Mouse (Mus musculus) CH12.LX (cell line): ENCODE measurements around the gene Ube4b. TPM values are rescaled to one million over a fixed set of nuclear protein-coding genes. Genes with fewer than 3 reads are reported as not detected.

ENCODE experiments used
- DNase-seq: peaks from one replicate; pipeline ENCODE4 v3.0.0-alpha.2; 2013; ENCODE audit errors: extremely low read depth
- H3K27ac ChIP-seq: 2 replicates; pipeline ENCODE4 v1.5.1; 2012; ENCODE audit warnings: low read depth, mild to moderate bottlenecking, control low read depth, moderate library complexity; ENCODE audit not compliant: insufficient read depth
- H3K27me3 ChIP-seq: replicated peaks from 2 replicates; pipeline ENCODE3; 2012; ENCODE audit warnings: inconsistent platforms
- H3K36me3 ChIP-seq, 2 experiments: replicated peaks in 1 of 2; 2 replicates each; pipeline versions ENCODE3 to v1.6.1; 2012; ENCODE audit warnings: inconsistent platforms in 1 of 2, low read length in 1 of 2, mild to moderate bottlenecking in 1 of 2, mixed read lengths in 1 of 2, moderate library complexity in 1 of 2; ENCODE audit not compliant: control insufficient read depth in 1 of 2, insufficient read depth in 1 of 2
- H3K4me1 ChIP-seq, 2 experiments: 2 replicates each; pipeline ENCODE4 v1.6.1; 2012; ENCODE audit warnings: inconsistent platforms in 1 of 2, moderate library complexity in 1 of 2; ENCODE audit not compliant: insufficient read depth in 2 of 2, control insufficient read depth in 1 of 2
- H3K4me2 ChIP-seq: 2 replicates; pipeline ENCODE4 v1.6.1; 2012; ENCODE audit warnings: low read depth, mild to moderate bottlenecking, control low read depth; ENCODE audit not compliant: poor library complexity, insufficient read depth, severe bottlenecking
- H3K4me3 ChIP-seq, 3 experiments: fragments of 150-350 bp in 1 of 3; sonication (generic) in 1 of 3; replicated peaks in 1 of 3; 2 replicates each; pipeline versions ENCODE3 to v1.5.1; 2011 to 2012; ENCODE audit warnings: low read depth in 2 of 3, low read length in 2 of 3, mild to moderate bottlenecking in 2 of 3, moderate library complexity in 2 of 3, control low read depth in 1 of 3, improper control_type of control experiment in 1 of 3, inconsistent platforms in 1 of 3, mixed read lengths in 1 of 3; ENCODE audit not compliant: poor library complexity in 1 of 3
- H3K79me2 ChIP-seq: replicated peaks from 2 replicates; pipeline ENCODE4 v1.6.1; 2012; ENCODE audit warnings: mild to moderate bottlenecking, moderate library complexity; ENCODE audit not compliant: control insufficient read depth, poor library complexity, insufficient read depth, severe bottlenecking; ENCODE audit errors: extremely low read depth
- H3K9ac ChIP-seq: 2 replicates; pipeline ENCODE4 v1.6.1; 2012; ENCODE audit warnings: low read depth, mild to moderate bottlenecking, control low read depth, moderate library complexity; ENCODE audit not compliant: insufficient read depth
- H3K9me3 ChIP-seq: replicated peaks from 2 replicates; pipeline ENCODE3; 2012; ENCODE audit warnings: low read length, inconsistent platforms, mixed read lengths
- BHLHE40 ChIP-seq: IDR thresholded peaks from 2 replicates; pipeline ENCODE4 v1.6.1; 2011; ENCODE audit warnings: mild to moderate bottlenecking, low read depth, low read length, improper control_type of control experiment
- CHD2 ChIP-seq: IDR thresholded peaks from 2 replicates; pipeline ENCODE4 v1.6.1; 2011; ENCODE audit warnings: low read length, improper control_type of control experiment
- E2F4 ChIP-seq: IDR thresholded peaks from 2 replicates; pipeline ENCODE4 v1.6.1; 2011; ENCODE audit warnings: low read depth, low read length, improper control_type of control experiment; ENCODE audit not compliant: insufficient replicate concordance
- EP300 ChIP-seq: IDR thresholded peaks from 2 replicates; pipeline ENCODE4 v1.6.1; 2011; ENCODE audit warnings: low read length, improper control_type of control experiment
- ETS1 ChIP-seq: conservative IDR thresholded peaks from 2 replicates; pipeline ENCODE4 v1.6.1; 2012; ENCODE audit warnings: low read depth, mild to moderate bottlenecking, inconsistent platforms, low read length, improper control_type of control experiment, moderate library complexity
- HCFC1 ChIP-seq: IDR thresholded peaks from 2 replicates; pipeline ENCODE4 v1.6.1; 2012; ENCODE audit warnings: low read depth, mild to moderate bottlenecking, inconsistent platforms, low read length, improper control_type of control experiment
- MAZ ChIP-seq: IDR thresholded peaks from 2 replicates; pipeline ENCODE4 v1.6.1; 2012; ENCODE audit warnings: low read depth, mild to moderate bottlenecking, inconsistent platforms, low read length, improper control_type of control experiment, moderate library complexity
- MEF2A ChIP-seq: IDR thresholded peaks from 2 replicates; pipeline ENCODE4 v1.6.1; 2014; ENCODE audit warnings: low read depth, mild to moderate bottlenecking, inconsistent platforms, low read length, improper control_type of control experiment, borderline replicate concordance
- NRF1 ChIP-seq: IDR thresholded peaks from 2 replicates; pipeline ENCODE4 v1.6.1; 2014; ENCODE audit warnings: low read depth, mild to moderate bottlenecking, inconsistent platforms, low read length, improper control_type of control experiment, moderate library complexity
- PAX5 ChIP-seq: IDR thresholded peaks from 2 replicates; pipeline ENCODE4 v1.6.1; 2012; ENCODE audit warnings: low read length, inconsistent platforms, mixed read lengths
- POLR2A ChIP-seq: IDR thresholded peaks from 2 replicates; pipeline ENCODE4 v1.6.1; 2011; ENCODE audit warnings: low read depth, mild to moderate bottlenecking, improper control_type of control experiment, low read length
- SIN3A ChIP-seq: IDR thresholded peaks from 2 replicates; pipeline ENCODE4 v1.6.1; 2012; ENCODE audit warnings: low read length, improper control_type of control experiment, inconsistent platforms
- USF2 ChIP-seq: conservative IDR thresholded peaks from 2 replicates; pipeline ENCODE4 v1.6.1; 2011; ENCODE audit warnings: low read depth, low read length, improper control_type of control experiment
- ZC3H11A ChIP-seq: IDR thresholded peaks from 2 replicates; pipeline ENCODE4 v1.6.1; 2012; ENCODE audit warnings: low read depth, mild to moderate bottlenecking, inconsistent platforms, low read length, improper control_type of control experiment
- dilution Hi-C: fragments of 300-500 bp; cut with MboI; formaldehyde crosslinking; loops from 2 replicates; pipeline ENCODE4 v1.14.3; 2020; ENCODE audit warnings: low sequenced_read_pairs; ENCODE audit not compliant: extremely low pct_unique_long_range_greater_than_20kb, extremely low pct_ligation_motif_present
- in situ Hi-C: fragments of 300-500 bp; cut with MboI; formaldehyde crosslinking; loops from 3 replicates; pipeline ENCODE4 v1.14.3; 2019; ENCODE audit warnings: low sequenced_read_pairs, low pct_ligation_motif_present, low pct_unique_long_range_greater_than_20kb, mixed read lengths
- polyA plus RNA-seq: library from polyadenylated mRNA; unstranded; fragments of >175 nt; gene quantifications from 2 replicates; pipeline ENCODE4 v1.2.1, GENCODE M21; 2012; ENCODE audit warnings: low read depth; ENCODE audit not compliant: insufficient read length
- total RNA-seq, 2 experiments: library from RNA; depleted of rRNA; stranded (reverse); fragments of 300-350 nt in 1 of 2; fragments of >200 nt in 1 of 2; gene quantifications; 2 replicates each; pipeline ENCODE4 v1.2.3; 2012 to 2014

Ube4b gene
- total and polyA plus RNA-seq, 3 experiments: 13.1 to 60.0 (median 41.6) TPM

GRCm38 (mm10) chr4:149424755-149425154 lies 1.8 kb downstream of the Ube4b start:
- Histone ChIP-seq H3K79me2 (peaks cover 55% of the 10 kb centered on the region), H3K4me1 (peaks cover 2 to 5% of the 10 kb centered on the region in 2 experiments; a peak in 3 of 4 replicates), H3K9ac (peak overlapping the region; percentile 74), H3K4me2 (peak overlapping the region; percentile 51), H3K9me3 (peaks cover 24% of the 10 kb centered on the region), H3K36me3 (peaks cover 6 to 27% of the 10 kb centered on the region in 2 experiments), H3K27me3 (no peaks in the 10 kb centered on the region), H3K27ac (no peak overlapping the region), H3K4me3 (peak overlapping the region; percentile 83 to 97 (median 91))
- dilution Hi-C loops: no loop called here
- no peak for TF ChIP-seq HCFC1
- no peak for TF ChIP-seq POLR2A
- 0 out of 2 replicates have a peak, but pooled peaks have one; percentile 44 for TF ChIP-seq NRF1
- in situ Hi-C loops: no loop called here
- DNase-seq: no peak

DNA sequence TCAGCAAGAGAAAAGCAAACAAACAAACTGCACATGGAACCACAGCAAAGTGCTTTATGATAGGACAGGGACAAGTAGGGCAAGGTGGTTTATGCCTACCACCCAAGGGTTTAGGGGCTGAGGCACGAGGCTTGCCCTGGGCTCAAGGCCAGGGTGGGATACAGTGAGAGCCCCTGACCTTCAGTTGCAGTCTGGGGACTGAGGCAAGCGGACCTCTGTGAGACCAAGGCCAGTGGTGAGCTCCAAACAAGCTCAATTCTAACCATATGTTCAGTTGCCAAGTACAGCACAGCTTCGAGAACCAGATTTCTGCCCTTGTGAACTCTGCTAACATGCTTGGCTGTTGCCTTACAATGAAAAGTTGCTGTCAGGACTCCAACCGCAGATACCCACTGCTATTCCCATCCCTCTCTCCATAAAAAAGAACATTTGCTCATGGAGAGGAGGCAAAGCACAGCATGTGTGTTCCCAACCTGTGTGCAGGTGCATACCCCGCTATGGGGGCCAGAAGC lies 8.6 kb downstream of the Ube4b start:
- in situ Hi-C loops (no loop called here), dilution Hi-C loops (no loop called here)
- peaks cover under 1% of the 10 kb centered on the region in 2 experiments; a peak in 1 of 4 replicates for H3K4me1 ChIP-seq

GRCm38 (mm10) chr4:149416986-149417385 lies 9.6 kb downstream of the Ube4b start:
- Histone ChIP-seq H3K79me2 (peaks cover 69% of the 10 kb centered on the region), H3K9me3 (peaks cover 25% of the 10 kb centered on the region), H3K27ac (no peak overlapping the region; the same call in 1 of the 2 replicates), H3K9ac (no peak overlapping the region), H3K27me3 (no peaks in the 10 kb centered on the region), H3K36me3 (peaks cover 10 to 81% of the 10 kb centered on the region in 2 experiments), H3K4me2 (no peak overlapping the region), H3K4me1 (no peaks in the 10 kb centered on the region), H3K4me3 (no peak overlapping the region)
- DNase-seq: no peak
- TF ChIP-seq MAZ (no peak), USF2 (no peak), ZC3H11A (no peak), BHLHE40 (no peak), E2F4 (no peak), SIN3A (no peak), PAX5 (no peak)
- in situ Hi-C loops (no loop called here), dilution Hi-C loops (no loop called here)

More for the DNA sequence above, 8.6 kb downstream of the Ube4b start:
- TF ChIP-seq CHD2 (no peak), HCFC1 (no peak), USF2 (no peak), ETS1 (no peak), MEF2A (no peak), EP300 (no peak)
- no peaks in the 10 kb centered on the region for H3K27me3 ChIP-seq
- DNase-seq: no peak
- H3K9ac ChIP-seq: no peak overlapping the region
- peaks cover 29% of the 10 kb centered on the region for H3K9me3 ChIP-seq
- no peak overlapping the region for H3K4me3 ChIP-seq
- H3K4me2 ChIP-seq: no peak overlapping the region
- H3K27ac ChIP-seq: no peak overlapping the region
- peaks cover 78% of the 10 kb centered on the region for H3K79me2 ChIP-seq
- H3K36me3 ChIP-seq: peaks cover 11 to 78% of the 10 kb centered on the region in 2 experiments
